ENCODE assay signal across 9 mouse cellular contexts in the genomic region with DNA sequence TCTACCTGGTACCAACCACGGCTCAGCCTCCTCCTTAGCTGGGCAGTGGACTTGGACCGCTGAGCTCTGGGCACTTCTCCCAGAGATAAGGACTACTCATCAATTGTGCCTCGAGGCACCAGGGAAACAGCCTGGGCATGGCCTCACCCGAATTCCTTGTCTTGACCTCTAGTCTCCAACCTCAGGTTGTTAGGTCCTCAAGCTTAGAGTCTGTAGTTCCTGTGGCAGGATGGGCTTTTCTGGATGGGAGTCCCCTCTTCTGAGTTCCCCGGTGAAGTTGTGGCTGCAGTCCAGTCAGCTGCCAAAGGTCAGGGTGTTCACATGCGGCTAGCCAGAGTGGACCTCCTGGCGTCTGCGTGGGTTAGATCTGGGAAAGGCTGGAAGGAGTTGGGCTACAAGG. TPM values are rescaled to one million over a fixed set of nuclear protein-coding genes. Genes with fewer than 3 reads are reported as not detected.
DNase-seq lines count a peak whose midpoint lies in the region; ATAC-seq and TF ChIP-seq lines count a peak whose summit lies in the region.
"Had no signal": no experiment of that assay in that cellular context is flagged by ENCODE, and none has a peak within 500 bp of the region (broad histone marks: within the 10 kb centered on the region; RNA-seq: fewer than 3 reads in every experiment).

No protein-coding gene starts in this region.

- intact Hi-C loops in left cerebral cortex, postnatal 4 days (cut with DNase I) = no loop called here

- peaks cover 18% of the 10 kb centered on the region; the same call in 1 of the 2 replicates for H3K27me3 ChIP-seq in lung, embryonic 14.5 days (ENCODE audit: insufficient read depth, low read length)
- peaks cover 56% of the 10 kb centered on the region for H3K27me3 ChIP-seq in embryonic facial prominence, embryonic 13.5 days
- H3K27me3 ChIP-seq in hindbrain, postnatal 0 days (ENCODE audit: insufficient read depth, low read length) = no peaks in the 10 kb centered on the region
- H3K27me3 ChIP-seq in liver, embryonic 16.5 days (ENCODE audit: control insufficient read depth, insufficient read depth, low read depth, low read length) = peaks cover 43% of the 10 kb centered on the region

- H3K4me3 ChIP-seq in lung, embryonic 14.5 days (ENCODE audit: low read depth, low read length) = no peak overlapping the region; the same call in 1 of the 2 replicates
- H3K4me3 ChIP-seq in embryonic facial prominence, embryonic 13.5 days = no peak overlapping the region; the same call in 1 of the 2 replicates
- no peak overlapping the region for H3K4me3 ChIP-seq in hindbrain, postnatal 0 days (ENCODE audit: low read length)
- H3K4me3 ChIP-seq in liver, embryonic 16.5 days (ENCODE audit: low read depth, low read length) = no peak overlapping the region

- DNase-seq in lung, embryonic 14.5 days = no peak
- no peak for DNase-seq in lung, postnatal 36 days
- DNase-seq in hindbrain, postnatal 0 days (ENCODE audit: low spot score) = no peak
- no peak for DNase-seq in gastrocnemius, postnatal 25 days
- no peak for DNase-seq in left cerebral cortex, postnatal 4 days
- DNase-seq in left cerebral cortex, adult 18-20 months (ENCODE audit: low spot score in 2 of 2) = no peak

- 0 out of 2 replicates have a peak, but pooled peaks cover under 1% of the 10 kb centered on the region for H3K36me3 ChIP-seq in lung, embryonic 14.5 days (ENCODE audit: insufficient read depth)
- H3K36me3 ChIP-seq in embryonic facial prominence, embryonic 13.5 days = no peaks in the 10 kb centered on the region
- H3K36me3 ChIP-seq in hindbrain, postnatal 0 days (ENCODE audit: insufficient read depth, low read length) = no peaks in the 10 kb centered on the region
- no peaks in the 10 kb centered on the region for H3K36me3 ChIP-seq in liver, embryonic 16.5 days (ENCODE audit: control insufficient read depth, insufficient read depth)

- no peak overlapping the region for H3K9ac ChIP-seq in lung, embryonic 14.5 days
- no peak overlapping the region for H3K9ac ChIP-seq in embryonic facial prominence, embryonic 13.5 days
- no peak overlapping the region for H3K9ac ChIP-seq in hindbrain, postnatal 0 days (replicated peaks; ENCODE audit: low read length)
- H3K9ac ChIP-seq in liver, embryonic 16.5 days (ENCODE audit: low read depth, low read length) = no peak overlapping the region

- H3K9me3 ChIP-seq in lung, embryonic 14.5 days (ENCODE audit: low read depth, low read length) = no peaks in the 10 kb centered on the region
- H3K9me3 ChIP-seq in embryonic facial prominence, embryonic 13.5 days = no peaks in the 10 kb centered on the region
- H3K9me3 ChIP-seq in hindbrain, postnatal 0 days (ENCODE audit: low read length) = no peaks in the 10 kb centered on the region
- no peaks in the 10 kb centered on the region for H3K9me3 ChIP-seq in liver, embryonic 16.5 days (replicated peaks; ENCODE audit: control insufficient read depth, low read length)

- peaks cover 6% of the 10 kb centered on the region; the same call in 1 of the 2 replicates for H3K4me1 ChIP-seq in lung, embryonic 14.5 days (ENCODE audit: insufficient read depth)
- H3K4me1 ChIP-seq in embryonic facial prominence, embryonic 13.5 days = peaks cover 38% of the 10 kb centered on the region
- H3K4me1 ChIP-seq in hindbrain, postnatal 0 days (ENCODE audit: insufficient read depth, low read length) = peaks cover 24% of the 10 kb centered on the region; the same call in 1 of the 2 replicates
- peaks cover 56% of the 10 kb centered on the region for H3K4me1 ChIP-seq in liver, embryonic 16.5 days (ENCODE audit: control insufficient read depth, low read depth, low read length)

- no peak for TF ChIP-seq CTCF in lung, embryonic 14.5 days (IDR thresholded peaks at IDR 0.05; ENCODE audit: low read depth)
- TF ChIP-seq CTCF in hindbrain, postnatal 0 days (IDR thresholded peaks at IDR 0.05; ENCODE audit: low read depth) = no peak

- 65% methylated on average over 8 of the region's 8 CpGs for WGBS in lung, embryonic 14.5 days
- WGBS in embryonic facial prominence, embryonic 13.5 days = 76% methylated on average over 8 of the region's 8 CpGs
- 64% methylated on average over 8 of the region's 8 CpGs for WGBS in hindbrain, postnatal 0 days
- 47% methylated on average over 8 of the region's 8 CpGs for WGBS in liver, embryonic 16.5 days (ENCODE audit: insufficient replicate concordance)

- ATAC-seq in lung, embryonic 14.5 days (ENCODE audit: insufficient read depth) = no peak
- ATAC-seq in embryonic facial prominence, embryonic 13.5 days (ENCODE audit: insufficient number of reproducible peaks, insufficient read depth, low FRiP score, low TSS enrichment, low read depth) = no peak
- ATAC-seq in hindbrain, postnatal 0 days = no peak
- ATAC-seq in liver, embryonic 16.5 days (ENCODE audit: low read depth) = no peak

- peak overlapping the region; percentile 86 for H3K4me2 ChIP-seq in lung, embryonic 14.5 days
- H3K4me2 ChIP-seq in embryonic facial prominence, embryonic 13.5 days = peak overlapping the region; percentile 82; the same call in 1 of the 2 replicates
- H3K4me2 ChIP-seq in hindbrain, postnatal 0 days (ENCODE audit: low read depth, low read length) = peak overlapping the region; percentile 62; the same call in 1 of the 2 replicates
- peak overlapping the region; percentile 78; the same call in 1 of the 2 replicates for H3K4me2 ChIP-seq in liver, embryonic 16.5 days (ENCODE audit: low read depth, low read length)

- H3K27ac ChIP-seq in lung, embryonic 14.5 days (ENCODE audit: low read depth) = no peak overlapping the region
- no peak overlapping the region for H3K27ac ChIP-seq in embryonic facial prominence, embryonic 13.5 days
- H3K27ac ChIP-seq in hindbrain, postnatal 0 days = no peak overlapping the region
- H3K27ac ChIP-seq in liver, embryonic 16.5 days (ENCODE audit: low read length) = no peak overlapping the region
- H3K27ac ChIP-seq: left cerebral cortex, adult 2 months had no signal

RNA-seq across cellular contexts. Expression of a gene that starts 4.9 kb away (rescaled TPM):
- 237 and 267 TPM in 2 replicates for polyA plus RNA-seq in lung, embryonic 14.5 days (2014; fragmentation: Nextera tagmentation; extraction: Ambion mirVana)
- polyA plus RNA-seq in embryonic facial prominence, embryonic 13.5 days (2015; fragmentation: Nextera tagmentation; extraction: Ambion mirVana) = 224 and 230 TPM in 2 replicates
- 4.6 and 15.4 TPM in 2 replicates for total RNA-seq in hindbrain, postnatal 0 days (2014; rRNA removed)
- polyA plus RNA-seq in hindbrain, postnatal 0 days (2015; fragmentation: Nextera tagmentation; extraction: Ambion mirVana) = 33.0 and 35.8 TPM in 2 replicates
- 97.4 and 102 TPM in 2 replicates for polyA plus RNA-seq in liver, embryonic 16.5 days (2015; fragmentation: Nextera tagmentation; extraction: Ambion mirVana)
- total RNA-seq in gastrocnemius, postnatal 25 days (2021) = 100 to 1,000 TPM in 1 of 2 experiments, 10 to 100 TPM in 1; 90.0 to 150 TPM
- total RNA-seq in left cerebral cortex, postnatal 4 days (2021) = 10 to 100 TPM; 14.9 to 16.3 TPM
- total RNA-seq in left cerebral cortex, adult 18-20 months (2021) = 10 to 100 TPM; 14.3 to 15.9 TPM

RNA-seq across cellular contexts. Expression of a gene that starts 5.2 kb away (rescaled TPM):
- 35.1 and 35.4 TPM in 2 replicates for polyA plus RNA-seq in lung, embryonic 14.5 days (2014; fragmentation: Nextera tagmentation; extraction: Ambion mirVana)
- 32.0 and 33.9 TPM in 2 replicates for polyA plus RNA-seq in embryonic facial prominence, embryonic 13.5 days (2015; fragmentation: Nextera tagmentation; extraction: Ambion mirVana)
- total RNA-seq in hindbrain, postnatal 0 days (2014; rRNA removed) = 13.8 and 16.6 TPM in 2 replicates
- polyA plus RNA-seq in hindbrain, postnatal 0 days (2015; fragmentation: Nextera tagmentation; extraction: Ambion mirVana) = 14.7 and 15.8 TPM in 2 replicates
- 9.1 and 9.2 TPM in 2 replicates for polyA plus RNA-seq in liver, embryonic 16.5 days (2015; fragmentation: Nextera tagmentation; extraction: Ambion mirVana)
- under 1 TPM; 0.46 to 0.54 TPM for total RNA-seq in gastrocnemius, postnatal 25 days (2021)
- total RNA-seq in left cerebral cortex, postnatal 4 days (2021) = 1 to 10 TPM; 5.6 to 5.7 TPM
- 1 to 10 TPM in 1 of 2 experiments, under 1 TPM in 1; 1.00 to 1.4 TPM for total RNA-seq in left cerebral cortex, adult 18-20 months (2021)

RNA-seq across cellular contexts. Expression of a gene that starts 11.0 kb away (rescaled TPM):
- 266 and 273 TPM in 2 replicates for polyA plus RNA-seq in lung, embryonic 14.5 days (2014; fragmentation: Nextera tagmentation; extraction: Ambion mirVana)
- 63.4 and 72.3 TPM in 2 replicates for polyA plus RNA-seq in embryonic facial prominence, embryonic 13.5 days (2015; fragmentation: Nextera tagmentation; extraction: Ambion mirVana)
- 138 and 152 TPM in 2 replicates for total RNA-seq in hindbrain, postnatal 0 days (2014; rRNA removed)
- 239 and 251 TPM in 2 replicates for polyA plus RNA-seq in hindbrain, postnatal 0 days (2015; fragmentation: Nextera tagmentation; extraction: Ambion mirVana)
- polyA plus RNA-seq in liver, embryonic 16.5 days (2015; fragmentation: Nextera tagmentation; extraction: Ambion mirVana) = 41.6 and 43.8 TPM in 2 replicates
- total RNA-seq in gastrocnemius, postnatal 25 days (2021) = 10 to 100 TPM; 39.5 to 52.5 TPM
- total RNA-seq in left cerebral cortex, postnatal 4 days (2021) = 100 to 1,000 TPM; 306 to 334 TPM
- total RNA-seq in left cerebral cortex, adult 18-20 months (2021) = 100 to 1,000 TPM; 142 to 162 TPM

RNA-seq across cellular contexts. Expression of a gene that starts 34.7 kb away (rescaled TPM):
- polyA plus RNA-seq in lung, embryonic 14.5 days (2014; fragmentation: Nextera tagmentation; extraction: Ambion mirVana) = 4.3 and 6.1 TPM in 2 replicates
- polyA plus RNA-seq in embryonic facial prominence, embryonic 13.5 days (2015; fragmentation: Nextera tagmentation; extraction: Ambion mirVana) = 16.6 and 18.0 TPM in 2 replicates
- 98.0 and 103 TPM in 2 replicates for total RNA-seq in hindbrain, postnatal 0 days (2014; rRNA removed)
- 54.8 and 55.3 TPM in 2 replicates for polyA plus RNA-seq in hindbrain, postnatal 0 days (2015; fragmentation: Nextera tagmentation; extraction: Ambion mirVana)
- 0.36 and 0.39 TPM in 2 replicates for polyA plus RNA-seq in liver, embryonic 16.5 days (2015; fragmentation: Nextera tagmentation; extraction: Ambion mirVana)
- under 1 TPM; 0.33 to 0.46 TPM for total RNA-seq in gastrocnemius, postnatal 25 days (2021)
- 10 to 100 TPM; 37.8 to 40.0 TPM for total RNA-seq in left cerebral cortex, postnatal 4 days (2021)
- total RNA-seq in left cerebral cortex, adult 18-20 months (2021) = 10 to 100 TPM; 25.5 to 27.5 TPM

RNA-seq across cellular contexts. Expression of a gene that starts 53.0 kb away (rescaled TPM):
- 22.8 and 24.1 TPM in 2 replicates for polyA plus RNA-seq in lung, embryonic 14.5 days (2014; fragmentation: Nextera tagmentation; extraction: Ambion mirVana)
- polyA plus RNA-seq in embryonic facial prominence, embryonic 13.5 days (2015; fragmentation: Nextera tagmentation; extraction: Ambion mirVana) = 18.5 and 18.6 TPM in 2 replicates
- 57.6 and 65.0 TPM in 2 replicates for total RNA-seq in hindbrain, postnatal 0 days (2014; rRNA removed)
- 13.1 and 13.5 TPM in 2 replicates for polyA plus RNA-seq in hindbrain, postnatal 0 days (2015; fragmentation: Nextera tagmentation; extraction: Ambion mirVana)
- polyA plus RNA-seq in liver, embryonic 16.5 days (2015; fragmentation: Nextera tagmentation; extraction: Ambion mirVana) = 3.4 and 3.5 TPM in 2 replicates
- total RNA-seq in gastrocnemius, postnatal 25 days (2021) = 10 to 100 TPM; 29.3 to 34.4 TPM
- total RNA-seq in left cerebral cortex, postnatal 4 days (2021) = 100 to 1,000 TPM; 103 to 105 TPM
- 10 to 100 TPM; 71.5 to 71.9 TPM for total RNA-seq in left cerebral cortex, adult 18-20 months (2021)
